Mouse (Mus musculus): ENCODE measurements around the gene Man1c1.

- no peak for TF ChIP-seq CTCF (IDR thresholded peaks at IDR 0.05; ENCODE audit: borderline replicate concordance, extremely low read depth, insufficient read depth, insufficient read length)
- TF ChIP-seq POLR2A (IDR thresholded peaks at IDR 0.05; ENCODE audit: borderline replicate concordance, extremely low read depth, insufficient read depth, insufficient read length, poor library complexity, severe bottlenecking) = peak; percentile 51
These were observed 168.9 kb downstream of the Man1c1 start, which contains the start of gene Mtfr1l for GRCm38 (mm10) chr4:134534932-134535786.

Data from brain, embryonic 14.5 days (tissue).